Mouse (Mus musculus): Measurements from ENCODE around the gene Myh7. TPM values are rescaled to one million over a fixed set of nuclear protein-coding genes. Genes with fewer than 3 reads are reported as not detected.

The Myh7 gene
- total RNA-seq, 1 experiment, result 3.3 TPM

- Histone ChIP-seq H3K4me3 (ENCODE audit: insufficient read depth in 1 of 2, low read depth in 1 of 2, low read length in 2 of 2, poor library complexity in 1 of 2, severe bottlenecking in 1 of 2) (no peak overlapping the region), H3K9me3 (ENCODE audit: control insufficient read depth, insufficient read depth, low read depth, low read length) (no peaks in the 10 kb centered on the region), H3K27ac (ENCODE audit: insufficient read depth, low read depth, low read length, poor library complexity, severe bottlenecking) (no peak overlapping the region), H3K4me1 (ENCODE audit: control insufficient read depth in 2 of 2, insufficient read depth in 2 of 2, low read length in 2 of 2, poor library complexity in 1 of 2) (peaks cover 0 to 6% of the 10 kb centered on the region in 2 experiments; a peak in 1 of 4 replicates), H3K9ac (ENCODE audit: insufficient read depth, low read depth, low read length, poor library complexity, severe bottlenecking) (no peak overlapping the region), H3K36me3 (ENCODE audit: control insufficient read depth, insufficient read depth, low read length, poor library complexity, severe bottlenecking) (no peaks in the 10 kb centered on the region)
- TF ChIP-seq HCFC1 (IDR thresholded peaks at IDR 0.05; ENCODE audit: borderline replicate concordance, insufficient read depth, low read length), result no peak
- no peak for DNase-seq (ENCODE audit: low read depth, low spot score)
- in situ Hi-C loops (cut with MboI; ENCODE audit: low sequenced_read_pairs in 2 of 2, unreplicated experiment in 2 of 2), result no loop called here
These were observed 2.4 kb upstream of the Myh7 start for GRCm38 (mm10) chr14:54996793-54997192.

- DNase-seq (ENCODE audit: low read depth, low spot score), result no peak
These were observed 1.2 kb upstream of the Myh7 start for GRCm38 (mm10) chr14:54995457-54996138.

GRCm38 (mm10) chr14:54994869-54995186 is 402 bp upstream of the Myh7 start:
- Histone ChIP-seq H3K4me1 (ENCODE audit: control insufficient read depth in 2 of 2, insufficient read depth in 2 of 2, low read length in 2 of 2, poor library complexity in 1 of 2) (peaks cover 0 to 6% of the 10 kb centered on the region in 2 experiments; a peak in 1 of 4 replicates), H3K9me3 (ENCODE audit: control insufficient read depth, insufficient read depth, low read depth, low read length) (no peaks in the 10 kb centered on the region), H3K4me3 (ENCODE audit: insufficient read depth in 1 of 2, low read depth in 1 of 2, low read length in 2 of 2, poor library complexity in 1 of 2, severe bottlenecking in 1 of 2) (no peak overlapping the region), H3K27ac (ENCODE audit: insufficient read depth, low read depth, low read length, poor library complexity, severe bottlenecking) (no peak overlapping the region), H3K36me3 (ENCODE audit: control insufficient read depth, insufficient read depth, low read length, poor library complexity, severe bottlenecking) (no peaks in the 10 kb centered on the region), H3K9ac (ENCODE audit: insufficient read depth, low read depth, low read length, poor library complexity, severe bottlenecking) (no peak overlapping the region)
- no peak for TF ChIP-seq ZNF384 (IDR thresholded peaks at IDR 0.05; ENCODE audit: low read depth, low read length)
- TF ChIP-seq CHD2 (IDR thresholded peaks at IDR 0.05; ENCODE audit: low read depth, low read length), result no peak
- no peak for TF ChIP-seq MAFK (IDR thresholded peaks at IDR 0.05; ENCODE audit: insufficient read depth, low read depth, low read length)
- TF ChIP-seq ZC3H11A (IDR thresholded peaks at IDR 0.05; ENCODE audit: borderline replicate concordance, low read depth, low read length), result no peak
- no peak for TF ChIP-seq HCFC1 (IDR thresholded peaks at IDR 0.05; ENCODE audit: borderline replicate concordance, insufficient read depth, low read length)
- in situ Hi-C loops (cut with MboI; ENCODE audit: low sequenced_read_pairs in 2 of 2, unreplicated experiment in 2 of 2), result no loop called here
- no peak for DNase-seq (ENCODE audit: low read depth, low spot score)

More at GRCm38 (mm10) chr14:54995457-54996138, 1.2 kb upstream of the Myh7 start:
- Histone ChIP-seq H3K4me1 (ENCODE audit: control insufficient read depth in 2 of 2, insufficient read depth in 2 of 2, low read length in 2 of 2, poor library complexity in 1 of 2) (peaks cover 0 to 6% of the 10 kb centered on the region in 2 experiments; a peak in 1 of 4 replicates), H3K9me3 (ENCODE audit: control insufficient read depth, insufficient read depth, low read depth, low read length) (no peaks in the 10 kb centered on the region), H3K27ac (ENCODE audit: insufficient read depth, low read depth, low read length, poor library complexity, severe bottlenecking) (no peak overlapping the region), H3K4me3 (ENCODE audit: insufficient read depth in 1 of 2, low read depth in 1 of 2, low read length in 2 of 2, poor library complexity in 1 of 2, severe bottlenecking in 1 of 2) (no peak overlapping the region), H3K36me3 (ENCODE audit: control insufficient read depth, insufficient read depth, low read length, poor library complexity, severe bottlenecking) (no peaks in the 10 kb centered on the region), H3K9ac (ENCODE audit: insufficient read depth, low read depth, low read length, poor library complexity, severe bottlenecking) (no peak overlapping the region)
- TF ChIP-seq ZNF384 (IDR thresholded peaks at IDR 0.05; ENCODE audit: low read depth, low read length) (no peak), MAFK (IDR thresholded peaks at IDR 0.05; ENCODE audit: insufficient read depth, low read depth, low read length) (no peak), CHD2 (IDR thresholded peaks at IDR 0.05; ENCODE audit: low read depth, low read length) (no peak), HCFC1 (IDR thresholded peaks at IDR 0.05; ENCODE audit: borderline replicate concordance, insufficient read depth, low read length) (no peak), ZC3H11A (IDR thresholded peaks at IDR 0.05; ENCODE audit: borderline replicate concordance, low read depth, low read length) (no peak)
- in situ Hi-C loops (cut with MboI; ENCODE audit: low sequenced_read_pairs in 2 of 2, unreplicated experiment in 2 of 2), result no loop called here

- in situ Hi-C loops (cut with MboI; ENCODE audit: low sequenced_read_pairs in 2 of 2, unreplicated experiment in 2 of 2), result no loop called here
- Histone ChIP-seq H3K4me3 (ENCODE audit: insufficient read depth in 1 of 2, low read depth in 1 of 2, low read length in 2 of 2, poor library complexity in 1 of 2, severe bottlenecking in 1 of 2) (no peak overlapping the region), H3K36me3 (ENCODE audit: control insufficient read depth, insufficient read depth, low read length, poor library complexity, severe bottlenecking) (no peaks in the 10 kb centered on the region), H3K9me3 (ENCODE audit: control insufficient read depth, insufficient read depth, low read depth, low read length) (no peaks in the 10 kb centered on the region), H3K4me1 (ENCODE audit: control insufficient read depth in 2 of 2, insufficient read depth in 2 of 2, low read length in 2 of 2, poor library complexity in 1 of 2) (peaks cover 0 to 6% of the 10 kb centered on the region in 2 experiments; a peak in 1 of 4 replicates), H3K9ac (ENCODE audit: insufficient read depth, low read depth, low read length, poor library complexity, severe bottlenecking) (no peak overlapping the region), H3K27ac (ENCODE audit: insufficient read depth, low read depth, low read length, poor library complexity, severe bottlenecking) (no peak overlapping the region)
- TF ChIP-seq CHD2 (IDR thresholded peaks at IDR 0.05; ENCODE audit: low read depth, low read length), result no peak
- no peak for DNase-seq (ENCODE audit: low read depth, low spot score)
These were observed 790 bp downstream of the Myh7 start for GRCm38 (mm10) chr14:54993636-54994035.

GRCm38 (mm10) chr14:54992196-54992595 is 2.2 kb downstream of the Myh7 start:
- peaks cover 0 to 6% of the 10 kb centered on the region in 2 experiments; a peak in 1 of 4 replicates for H3K4me1 ChIP-seq (ENCODE audit: control insufficient read depth in 2 of 2, insufficient read depth in 2 of 2, low read length in 2 of 2, poor library complexity in 1 of 2)
- no peak overlapping the region for H3K27ac ChIP-seq (ENCODE audit: insufficient read depth, low read depth, low read length, poor library complexity, severe bottlenecking)
- H3K9ac ChIP-seq (ENCODE audit: insufficient read depth, low read depth, low read length, poor library complexity, severe bottlenecking), result no peak overlapping the region
- in situ Hi-C loops (cut with MboI; ENCODE audit: low sequenced_read_pairs in 2 of 2, unreplicated experiment in 2 of 2), result no loop called here
- no peak for TF ChIP-seq MAFK (IDR thresholded peaks at IDR 0.05; ENCODE audit: insufficient read depth, low read depth, low read length)
- TF ChIP-seq ZNF384 (IDR thresholded peaks at IDR 0.05; ENCODE audit: low read depth, low read length), result no peak
- no peak for TF ChIP-seq HCFC1 (IDR thresholded peaks at IDR 0.05; ENCODE audit: borderline replicate concordance, insufficient read depth, low read length)
- TF ChIP-seq CHD2 (IDR thresholded peaks at IDR 0.05; ENCODE audit: low read depth, low read length), result no peak
- TF ChIP-seq ZC3H11A (IDR thresholded peaks at IDR 0.05; ENCODE audit: borderline replicate concordance, low read depth, low read length), result no peak
- H3K4me3 ChIP-seq (ENCODE audit: insufficient read depth in 1 of 2, low read depth in 1 of 2, low read length in 2 of 2, poor library complexity in 1 of 2, severe bottlenecking in 1 of 2), result no peak overlapping the region
- DNase-seq (ENCODE audit: low read depth, low spot score), result no peak
- H3K36me3 ChIP-seq (ENCODE audit: control insufficient read depth, insufficient read depth, low read length, poor library complexity, severe bottlenecking), result no peaks in the 10 kb centered on the region
- no peaks in the 10 kb centered on the region for H3K9me3 ChIP-seq (ENCODE audit: control insufficient read depth, insufficient read depth, low read depth, low read length)

Measured in ES-E14 (cell line).